Mouse (Mus musculus): ENCODE results near the gene Bahcc1. TPM values are rescaled to one million over a fixed set of nuclear protein-coding genes. Genes with fewer than 3 reads are reported as not detected.

Bahcc1 gene
- total RNA-seq, 2 experiments from 2014 or later: 8.5 to 11.2 TPM

- intact Hi-C loops (cut with DNase I): loop anchor here (1.0 to 5.0 kb wide), 4 partner anchors 69 to 196 kb away; no protein-coding TSS in a partner anchor
- DNase-seq: peak; percentile 95 to 99
These were observed 75.1 kb downstream of the Bahcc1 start for GRCm38 (mm10) chr11:120307566-120308430.

- intact Hi-C loops (cut with DNase I): loop anchor here (5.0 kb wide), 1 partner anchor 141 kb away; no protein-coding TSS in a partner anchor
- DNase-seq: peak in 1 of 2 experiments; percentile 1
These were observed 75.9 kb downstream of the Bahcc1 start for GRCm38 (mm10) chr11:120308441-120309320.

GRCm38 (mm10) chr11:120310813-120311312 is 78.1 kb downstream of the Bahcc1 start:
- peak; percentile 85 to 86 for DNase-seq
- intact Hi-C loops (cut with DNase I): loop anchor here (2.0 kb wide), 1 partner anchor 34 kb away; no protein-coding TSS in a partner anchor

- peak in 1 of 2 experiments; percentile 1 for DNase-seq
These were observed 78.8 kb downstream of the Bahcc1 start for GRCm38 (mm10) chr11:120311561-120311960.

GRCm38 (mm10) chr11:120312069-120312468 is 79.3 kb downstream of the Bahcc1 start:
- DNase-seq: no peak
- intact Hi-C loops (cut with DNase I): no loop called here

More at GRCm38 (mm10) chr11:120311561-120311960, 78.8 kb downstream of the Bahcc1 start:
- intact Hi-C loops (cut with DNase I): loop anchor here (2.0 kb wide), 1 partner anchor 33 kb away; no protein-coding TSS in a partner anchor

GRCm38 (mm10) chr11:120313906-120314685 is 81.3 kb downstream of the Bahcc1 start:
- intact Hi-C loops (cut with DNase I): no loop called here
- DNase-seq: no peak

- intact Hi-C loops (cut with DNase I): no loop called here
These were observed 82.1 kb downstream of the Bahcc1 start for GRCm38 (mm10) chr11:120314721-120315415.

GRCm38 (mm10) chr11:120315416-120315761 is 82.6 kb downstream of the Bahcc1 start:
- DNase-seq: no peak
- intact Hi-C loops (cut with DNase I): no loop called here

More at GRCm38 (mm10) chr11:120314721-120315415, 82.1 kb downstream of the Bahcc1 start:
- DNase-seq: no peak

- intact Hi-C loops (cut with DNase I): no loop called here
- peak; percentile 87 for DNase-seq
These were observed 83.3 kb downstream of the Bahcc1 start for GRCm38 (mm10) chr11:120315832-120316689.

GRCm38 (mm10) chr11:120316690-120317254 is 84.0 kb downstream of the Bahcc1 start:
- DNase-seq: no peak
- intact Hi-C loops (cut with DNase I): no loop called here

GRCm38 (mm10) chr11:120317456-120317855 is 84.7 kb downstream of the Bahcc1 start:
- intact Hi-C loops (cut with DNase I): no loop called here

GRCm38 (mm10) chr11:120319310-120319709 is 86.6 kb downstream of the Bahcc1 start:
- DNase-seq: no peak
- intact Hi-C loops (cut with DNase I): no loop called here

More at GRCm38 (mm10) chr11:120317456-120317855, 84.7 kb downstream of the Bahcc1 start:
- DNase-seq: no peak

- DNase-seq: no peak
- intact Hi-C loops (cut with DNase I): no loop called here
These were observed 87.4 kb downstream of the Bahcc1 start for GRCm38 (mm10) chr11:120320156-120320555.

- intact Hi-C loops (cut with DNase I): no loop called here
- DNase-seq: no peak
These were observed 102.8 kb downstream of the Bahcc1 start for GRCm38 (mm10) chr11:120335431-120336021.

GRCm38 (mm10) chr11:120337447-120337846 is 104.7 kb downstream of the Bahcc1 start:
- DNase-seq: no peak
- intact Hi-C loops (cut with DNase I): no loop called here

GRCm38 (mm10) chr11:120338786-120339185 is 106.0 kb downstream of the Bahcc1 start:
- no peak for DNase-seq
- intact Hi-C loops (cut with DNase I): no loop called here

- intact Hi-C loops (cut with DNase I): no loop called here
- DNase-seq: no peak
These were observed 107.3 kb downstream of the Bahcc1 start for GRCm38 (mm10) chr11:120339978-120340513.
